Mouse (Mus musculus): ENCODE measurements around the gene Zfp870. TPM values are rescaled to one million over a fixed set of nuclear protein-coding genes. Genes with fewer than 3 reads are reported as not detected.

Zfp870 gene
- total and polyA plus RNA-seq, 2 experiments from 2014 or later, result 5.0 to 5.9 TPM

GRCm38 (mm10) chr17:32917131-32917530, 25.7 kb upstream of the Zfp870 start, which contains the start of gene Cyp4f14:
Gene Cyp4f14, minus strand, starts transcription at chr17:32917342.
- Histone ChIP-seq H3K4me1 (ENCODE audit: insufficient read depth, low read length) (no peaks in the 10 kb centered on the region), H3K9ac (replicated peaks; ENCODE audit: low read length) (no peak within 1 kb of the TSS), H3K9me3 (ENCODE audit: low read length) (peaks cover 10% of the 10 kb centered on the region), H3K27ac (no peak within 1 kb of the TSS), H3K36me3 (ENCODE audit: insufficient read depth, low read length) (no peaks in the 10 kb centered on the region), H3K4me2 (ENCODE audit: low read depth, low read length) (no peak within 1 kb of the TSS), H3K27me3 (ENCODE audit: insufficient read depth, low read length) (no peaks in the 10 kb centered on the region), H3K4me3 (ENCODE audit: low read length) (no peak within 1 kb of the TSS)
- 37% methylated on average over 2 of the region's 2 CpGs for WGBS
- peak; percentile 58; the same call in 1 of the 2 replicates for ATAC-seq
- no peak for TF ChIP-seq CTCF (IDR thresholded peaks at IDR 0.05; ENCODE audit: low read depth)
- peak; percentile 50 for DNase-seq (ENCODE audit: low spot score)

- H3K4me3 ChIP-seq (ENCODE audit: low read length), result no peak overlapping the region
- 87% methylated on average over 1 of the region's 1 CpGs for WGBS
These were observed 24.6 kb upstream of the Zfp870 start for GRCm38 (mm10) chr17:32916075-32916474.

GRCm38 (mm10) chr17:32906172-32906571, 14.7 kb upstream of the Zfp870 start:
- ATAC-seq (no peak), DNase-seq (ENCODE audit: low spot score) (no peak)
- no peak overlapping the region for H3K4me2 ChIP-seq (ENCODE audit: low read depth, low read length)
- WGBS, result 82% methylated on average over 10 of the region's 10 CpGs
- no peaks in the 10 kb centered on the region for H3K4me1 ChIP-seq (ENCODE audit: insufficient read depth, low read length)
- H3K27ac ChIP-seq, result no peak overlapping the region
- no peak for TF ChIP-seq CTCF (IDR thresholded peaks at IDR 0.05; ENCODE audit: low read depth)
- H3K4me3 ChIP-seq (ENCODE audit: low read length), result no peak overlapping the region
- H3K36me3 ChIP-seq (ENCODE audit: insufficient read depth, low read length), result no peaks in the 10 kb centered on the region
- no peak overlapping the region for H3K9ac ChIP-seq (replicated peaks; ENCODE audit: low read length)
- no peaks in the 10 kb centered on the region for H3K9me3 ChIP-seq (ENCODE audit: low read length)
- H3K27me3 ChIP-seq (ENCODE audit: insufficient read depth, low read length), result 0 out of 2 replicates have a peak, but pooled peaks cover 4% of the 10 kb centered on the region

More at GRCm38 (mm10) chr17:32916075-32916474, 24.6 kb upstream of the Zfp870 start:
- TF ChIP-seq CTCF (IDR thresholded peaks at IDR 0.05; ENCODE audit: low read depth), result no peak
- H3K36me3 ChIP-seq (ENCODE audit: insufficient read depth, low read length), result no peaks in the 10 kb centered on the region
- H3K9ac ChIP-seq (replicated peaks; ENCODE audit: low read length), result no peak overlapping the region
- H3K27ac ChIP-seq, result no peak overlapping the region
- H3K4me1 ChIP-seq (ENCODE audit: insufficient read depth, low read length), result no peaks in the 10 kb centered on the region
- ATAC-seq (no peak), DNase-seq (ENCODE audit: low spot score) (no peak)
- no peaks in the 10 kb centered on the region for H3K27me3 ChIP-seq (ENCODE audit: insufficient read depth, low read length)
- peaks cover 8% of the 10 kb centered on the region for H3K9me3 ChIP-seq (ENCODE audit: low read length)
- no peak overlapping the region for H3K4me2 ChIP-seq (ENCODE audit: low read depth, low read length)

GRCm38 (mm10) chr17:32905239-32905638, 13.8 kb upstream of the Zfp870 start:
- peak overlapping the region; percentile 46 for H3K4me2 ChIP-seq (ENCODE audit: low read depth, low read length)
- ATAC-seq (peak; percentile 51; the same call in 1 of the 2 replicates), DNase-seq (ENCODE audit: low spot score) (peak; percentile 69)
- no peak overlapping the region for H3K27ac ChIP-seq
- H3K9me3 ChIP-seq (ENCODE audit: low read length), result no peaks in the 10 kb centered on the region
- no peaks in the 10 kb centered on the region for H3K36me3 ChIP-seq (ENCODE audit: insufficient read depth, low read length)
- TF ChIP-seq CTCF (IDR thresholded peaks at IDR 0.05; ENCODE audit: low read depth), result peak; percentile 71
- H3K4me3 ChIP-seq (ENCODE audit: low read length), result peak overlapping the region; percentile 18; the same call in 1 of the 2 replicates
- 0 out of 2 replicates have a peak, but pooled peaks cover 4% of the 10 kb centered on the region for H3K27me3 ChIP-seq (ENCODE audit: insufficient read depth, low read length)
- 15% methylated on average over 19 of the region's 19 CpGs for WGBS
- no peaks in the 10 kb centered on the region for H3K4me1 ChIP-seq (ENCODE audit: insufficient read depth, low read length)
- H3K9ac ChIP-seq (replicated peaks; ENCODE audit: low read length), result 0 out of 2 replicates have a peak overlapping the region, but pooled peaks have one; percentile 43

GRCm38 (mm10) chr17:32904414-32904813, 13.0 kb upstream of the Zfp870 start:
- DNase-seq (ENCODE audit: low spot score) (peak; percentile 15), ATAC-seq (no peak)
- 65% methylated on average over 2 of the region's 2 CpGs for WGBS
- no peak overlapping the region for H3K4me2 ChIP-seq (ENCODE audit: low read depth, low read length)
- 0 out of 2 replicates have a peak, but pooled peaks cover 4% of the 10 kb centered on the region for H3K27me3 ChIP-seq (ENCODE audit: insufficient read depth, low read length)
- H3K9me3 ChIP-seq (ENCODE audit: low read length), result no peaks in the 10 kb centered on the region
- H3K36me3 ChIP-seq (ENCODE audit: insufficient read depth, low read length), result no peaks in the 10 kb centered on the region
- TF ChIP-seq CTCF (IDR thresholded peaks at IDR 0.05; ENCODE audit: low read depth), result peak; percentile 58
- H3K9ac ChIP-seq (replicated peaks; ENCODE audit: low read length), result no peak overlapping the region
- H3K4me1 ChIP-seq (ENCODE audit: insufficient read depth, low read length), result no peaks in the 10 kb centered on the region
- no peak overlapping the region for H3K27ac ChIP-seq
- no peak overlapping the region for H3K4me3 ChIP-seq (ENCODE audit: low read length)

- Histone ChIP-seq H3K36me3 (ENCODE audit: insufficient read depth, low read length) (no peaks in the 10 kb centered on the region), H3K9me3 (ENCODE audit: low read length) (no peaks in the 10 kb centered on the region), H3K4me1 (ENCODE audit: insufficient read depth, low read length) (no peaks in the 10 kb centered on the region), H3K9ac (replicated peaks; ENCODE audit: low read length) (no peak overlapping the region), H3K4me2 (ENCODE audit: low read depth, low read length) (no peak overlapping the region), H3K27me3 (ENCODE audit: insufficient read depth, low read length) (no peaks in the 10 kb centered on the region), H3K27ac (no peak overlapping the region), H3K4me3 (ENCODE audit: low read length) (no peak overlapping the region)
- no peak for TF ChIP-seq CTCF (IDR thresholded peaks at IDR 0.05; ENCODE audit: low read depth)
- ATAC-seq, result no peak
- DNase-seq (ENCODE audit: low spot score), result no peak
- 94% methylated on average over 1 of the region's 1 CpGs for WGBS
These were observed 10.5 kb upstream of the Zfp870 start for GRCm38 (mm10) chr17:32901751-32902525.

- Histone ChIP-seq H3K27ac (no peak overlapping the region), H3K4me3 (ENCODE audit: low read length) (no peak overlapping the region), H3K36me3 (ENCODE audit: insufficient read depth, low read length) (no peaks in the 10 kb centered on the region), H3K9ac (replicated peaks; ENCODE audit: low read length) (no peak overlapping the region), H3K9me3 (ENCODE audit: low read length) (no peaks in the 10 kb centered on the region), H3K4me1 (ENCODE audit: insufficient read depth, low read length) (peaks cover 3% of the 10 kb centered on the region; the same call in 1 of the 2 replicates), H3K27me3 (ENCODE audit: insufficient read depth, low read length) (no peaks in the 10 kb centered on the region), H3K4me2 (ENCODE audit: low read depth, low read length) (no peak overlapping the region)
- ATAC-seq (no peak), DNase-seq (ENCODE audit: low spot score) (no peak)
- WGBS, result 95% methylated on average over 4 of the region's 4 CpGs
- TF ChIP-seq CTCF (IDR thresholded peaks at IDR 0.05; ENCODE audit: low read depth), result no peak
These were observed 4.0 kb upstream of the Zfp870 start for GRCm38 (mm10) chr17:32895421-32895820.

Data from hindbrain, postnatal 0 days (tissue).